Mouse (Mus musculus) bone marrow macrophage, adult 2 months (primary cell): ENCODE measurements around the gene Apopt1.

Experiments
- CTCF ChIP-seq: IDR thresholded peaks from 2 replicates; pipeline ENCODE4 v1.5.1; 2012; ENCODE audit warnings: low read depth, mild to moderate bottlenecking, low read length, moderate library complexity
- POLR2A ChIP-seq: IDR thresholded peaks from 2 replicates; pipeline ENCODE4 v1.6.1; 2012; ENCODE audit warnings: mild to moderate bottlenecking, low read depth, low read length, borderline replicate concordance

DNA sequence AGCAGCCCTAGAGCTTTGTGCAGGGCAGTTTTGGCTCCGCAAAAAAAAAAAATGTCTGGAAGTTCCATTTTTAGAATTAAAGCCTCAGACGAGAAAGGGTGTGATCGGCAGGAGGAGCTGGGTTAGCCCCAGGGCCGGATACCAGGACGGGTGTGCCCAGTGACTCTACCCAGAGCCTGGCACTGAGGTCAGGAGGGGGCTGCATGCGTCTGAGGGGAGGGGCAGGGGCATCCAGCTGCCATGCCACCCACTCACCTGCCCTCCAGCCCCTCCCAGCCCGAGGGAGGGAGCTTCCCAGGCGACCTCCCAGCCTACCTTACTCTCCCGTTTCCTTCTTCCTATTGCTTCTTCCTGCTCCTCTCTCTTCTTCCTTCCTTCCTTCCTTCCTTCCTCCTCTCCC is 40.3 kb downstream of the Apopt1 start:
- TF ChIP-seq CTCF (no peak), POLR2A (no peak)
